Mouse (Mus musculus) liver, postnatal 0 days (tissue): ENCODE results near the gene Nup160. TPM values are rescaled to one million over a fixed set of nuclear protein-coding genes. Genes with fewer than 3 reads are reported as not detected.
A peak's percentile ranks its signal among the peaks of the same experiment; 100 is the strongest.

ENCODE experiments used
- ATAC-seq: fragments of 200-750 bp; cut with Nextera tagmentation; 2 replicates; pipeline ENCODE4 v1.8.0; 2017; ENCODE audit warnings: mild to moderate bottlenecking, moderate library complexity
- DNase-seq: peaks from one replicate; pipeline ENCODE4 v3.0.0-alpha.2; 2016
- H3K27ac ChIP-seq: fragments of 300-500 bp; sonication (generic); 2 replicates; pipeline ENCODE4 v1.5.1; 2014; ENCODE audit warnings: antibody characterized with exemption, moderate library complexity, mild to moderate bottlenecking, low read depth
- H3K27me3 ChIP-seq: fragments of 300-500 bp; sonication (generic); 2 replicates; pipeline ENCODE4 v1.6.1; 2014; ENCODE audit warnings: low read length, control low read depth, mixed read lengths; ENCODE audit not compliant: insufficient read depth
- H3K36me3 ChIP-seq: fragments of 300-500 bp; sonication (generic); replicated peaks from 2 replicates; pipeline ENCODE4 v1.6.1; 2014; ENCODE audit warnings: mild to moderate bottlenecking, control low read depth, low read length, moderate library complexity, mixed read lengths; ENCODE audit not compliant: insufficient read depth
- H3K4me1 ChIP-seq: fragments of 300-500 bp; sonication (generic); 2 replicates; pipeline ENCODE4 v1.6.1; 2014; ENCODE audit warnings: antibody characterized with exemption, mild to moderate bottlenecking, control low read depth; ENCODE audit not compliant: insufficient read depth
- H3K4me2 ChIP-seq: fragments of 300-500 bp; sonication (generic); 2 replicates; pipeline ENCODE4 v1.6.1; 2014; ENCODE audit warnings: low read depth, mild to moderate bottlenecking, low read length, moderate library complexity, mixed read lengths
- H3K4me3 ChIP-seq: fragments of 300-500 bp; sonication (generic); 2 replicates; pipeline ENCODE4 v1.5.1; 2014; ENCODE audit warnings: low read depth, low read length
- H3K9ac ChIP-seq: fragments of 300-500 bp; sonication (generic); replicated peaks from 2 replicates; pipeline ENCODE4 v1.6.1; 2014; ENCODE audit warnings: mild to moderate bottlenecking, moderate library complexity
- H3K9me3 ChIP-seq: fragments of 300-500 bp; sonication (generic); 2 replicates; pipeline ENCODE4 v1.6.1; 2016; ENCODE audit warnings: mild to moderate bottlenecking, control low read depth, low read length, mixed read lengths
- CTCF ChIP-seq: sonication (generic); IDR thresholded peaks from 2 replicates; pipeline ENCODE4 v1.5.1; 2016; ENCODE audit warnings: antibody characterized with exemption, low read depth
- EP300 ChIP-seq: IDR thresholded peaks from 2 replicates; pipeline ENCODE4 v1.6.1; 2016; ENCODE audit warnings: antibody characterized with exemption, low read depth, mild to moderate bottlenecking
- whole genome bisulfite sequencing: fragments of 180-500 bp; shearing (Covaris S2); extraction: QIAGEN DNeasy Blood & Tissue Kit; methylation state at CpG from one replicate; pipeline ENCODE4 v1.1.7; 2014; ENCODE audit not compliant: insufficient replicate concordance; 5-methylcytosine and 5-hydroxymethylcytosine counted together
- polyA plus RNA-seq: library from polyadenylated mRNA; unstranded; fragments of >200 nt; fragmentation: Nextera tagmentation; extraction: Ambion mirVana; gene quantifications from 2 replicates; pipeline ENCODE4 v1.2.1, GENCODE M21; 2015

Gene Nup160
- polyA plus RNA-seq, 1 experiment from 2014 or later = 10.2 TPM

- Histone ChIP-seq H3K4me2 (no peak overlapping the region), H3K27me3 (no peaks in the 10 kb centered on the region), H3K9ac (no peak overlapping the region), H3K4me3 (no peak overlapping the region), H3K9me3 (no peaks in the 10 kb centered on the region), H3K4me1 (no peaks in the 10 kb centered on the region), H3K27ac (no peak overlapping the region), H3K36me3 (peaks cover 62% of the 10 kb centered on the region)
- no peak for DNase-seq
- TF ChIP-seq EP300 (no peak), CTCF (no peak)
- ATAC-seq = no peak
- 94% methylated on average over 11 of the region's 11 CpGs for WGBS
Measured at GRCm38 (mm10) chr2:90735326-90735725, 58.3 kb downstream of the Nup160 start.

- no peak overlapping the region for H3K27ac ChIP-seq
- TF ChIP-seq EP300 (no peak), CTCF (no peak)
- no peak overlapping the region for H3K4me2 ChIP-seq
- DNase-seq (no peak), ATAC-seq (no peak)
- WGBS = 87% methylated on average over 3 of the region's 3 CpGs
- H3K36me3 ChIP-seq = peaks cover 32% of the 10 kb centered on the region
- H3K4me3 ChIP-seq = no peak overlapping the region
- no peaks in the 10 kb centered on the region for H3K9me3 ChIP-seq
- no peak overlapping the region for H3K9ac ChIP-seq
- H3K27me3 ChIP-seq = no peaks in the 10 kb centered on the region
- no peaks in the 10 kb centered on the region for H3K4me1 ChIP-seq
Measured at GRCm38 (mm10) chr2:90738801-90739200, 61.8 kb downstream of the Nup160 start.

- Histone ChIP-seq H3K9me3 (no peaks in the 10 kb centered on the region), H3K9ac (no peak overlapping the region), H3K4me3 (no peak overlapping the region), H3K36me3 (peaks cover 30% of the 10 kb centered on the region), H3K4me1 (peaks cover 2% of the 10 kb centered on the region; the same call in 1 of the 2 replicates), H3K27ac (no peak overlapping the region), H3K27me3 (no peaks in the 10 kb centered on the region), H3K4me2 (no peak overlapping the region)
- ATAC-seq (no peak), DNase-seq (no peak)
- WGBS = 90% methylated on average over 3 of the region's 3 CpGs
- TF ChIP-seq EP300 (no peak), CTCF (no peak)
Measured at GRCm38 (mm10) chr2:90739327-90739726, 62.3 kb downstream of the Nup160 start.

GRCm38 (mm10) chr2:90739921-90740320 lies 62.9 kb downstream of the Nup160 start:
- H3K36me3 ChIP-seq = peaks cover 24% of the 10 kb centered on the region
- 84% methylated on average over 5 of the region's 5 CpGs for WGBS
- no peak overlapping the region for H3K4me3 ChIP-seq
- peaks cover 7% of the 10 kb centered on the region; the same call in 1 of the 2 replicates for H3K4me1 ChIP-seq
- DNase-seq (no peak), ATAC-seq (no peak)
- H3K27me3 ChIP-seq = no peaks in the 10 kb centered on the region
- no peak for TF ChIP-seq CTCF
- TF ChIP-seq EP300 = no peak
- H3K9ac ChIP-seq = no peak overlapping the region
- H3K27ac ChIP-seq = no peak overlapping the region
- no peaks in the 10 kb centered on the region for H3K9me3 ChIP-seq
- H3K4me2 ChIP-seq = no peak overlapping the region

GRCm38 (mm10) chr2:90744285-90745052 lies 67.5 kb downstream of the Nup160 start:
- ATAC-seq = no peak

GRCm38 (mm10) chr2:90745053-90745678 lies 68.2 kb downstream of the Nup160 start, which contains the start of gene Fnbp4:
Gene Fnbp4, plus strand, starts transcription at chr2:90745370.
- Histone ChIP-seq H3K4me3 (peak within 1 kb of the TSS; percentile 84), H3K9ac (peak within 1 kb of the TSS; percentile 93), H3K4me1 (peaks cover 26% of the 10 kb centered on the region), H3K9me3 (no peaks in the 10 kb centered on the region), H3K4me2 (peak within 1 kb of the TSS; percentile 80), H3K36me3 (peaks cover 14% of the 10 kb centered on the region; the same call in 1 of the 2 replicates), H3K27me3 (no peaks in the 10 kb centered on the region), H3K27ac (peak within 1 kb of the TSS; percentile 95)
- peak; percentile 97 for DNase-seq
- under 1% methylated on average over 43 of the region's 44 CpGs for WGBS
- peak; percentile 98 for ATAC-seq
- TF ChIP-seq EP300 (peak; percentile 83), CTCF (peak; percentile 49)

More at GRCm38 (mm10) chr2:90744285-90745052, 67.5 kb downstream of the Nup160 start:
- peak overlapping the region; percentile 80 for H3K4me2 ChIP-seq
- H3K9ac ChIP-seq = peak overlapping the region; percentile 49
- peaks cover 12% of the 10 kb centered on the region; the same call in 1 of the 2 replicates for H3K36me3 ChIP-seq
- H3K4me1 ChIP-seq = peaks cover 22% of the 10 kb centered on the region
- no peaks in the 10 kb centered on the region for H3K9me3 ChIP-seq
- DNase-seq = no peak
- TF ChIP-seq EP300 (no peak), CTCF (no peak)
- H3K4me3 ChIP-seq = peak overlapping the region; percentile 84
- no peaks in the 10 kb centered on the region for H3K27me3 ChIP-seq
- peak overlapping the region; percentile 87 for H3K27ac ChIP-seq
- WGBS = 57% methylated on average over 12 of the region's 12 CpGs
